Mouse (Mus musculus): ENCODE results near the gene Morf4l2.
A peak's percentile ranks its signal among the peaks of the same experiment; 100 is the strongest.
"Not testable (repeated sequence)": the region's sequence is repeated elsewhere in the genome, so short reads cannot be mapped to it uniquely, and the experiment has no call there.

The Morf4l2 gene

DNA sequence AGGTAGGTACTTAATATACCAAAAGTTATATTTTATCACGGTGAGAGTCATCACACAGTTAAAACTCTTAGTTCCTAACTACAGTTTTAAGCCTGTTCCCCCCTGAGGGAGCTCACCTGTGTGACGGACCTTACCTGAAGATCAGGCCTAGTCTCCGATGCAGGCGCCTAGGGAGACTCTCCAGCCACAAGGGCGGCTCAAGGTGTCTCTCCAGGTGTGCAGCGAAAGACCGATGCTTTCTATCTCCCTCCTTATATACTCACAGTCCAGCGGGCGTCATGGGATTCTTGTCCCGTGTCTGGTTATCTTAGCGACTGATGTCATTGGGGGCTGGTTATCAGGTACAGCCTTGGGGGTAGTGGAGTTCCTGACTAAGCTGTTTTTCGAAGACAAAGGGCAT, at the start of gene Morf4l2:
Gene Morf4l2 (minus strand): TSS at position 232 of the 400 bp plus-strand sequence.
- no peak for DNase-seq (ENCODE audit: low spot score in 2 of 2)

DNA sequence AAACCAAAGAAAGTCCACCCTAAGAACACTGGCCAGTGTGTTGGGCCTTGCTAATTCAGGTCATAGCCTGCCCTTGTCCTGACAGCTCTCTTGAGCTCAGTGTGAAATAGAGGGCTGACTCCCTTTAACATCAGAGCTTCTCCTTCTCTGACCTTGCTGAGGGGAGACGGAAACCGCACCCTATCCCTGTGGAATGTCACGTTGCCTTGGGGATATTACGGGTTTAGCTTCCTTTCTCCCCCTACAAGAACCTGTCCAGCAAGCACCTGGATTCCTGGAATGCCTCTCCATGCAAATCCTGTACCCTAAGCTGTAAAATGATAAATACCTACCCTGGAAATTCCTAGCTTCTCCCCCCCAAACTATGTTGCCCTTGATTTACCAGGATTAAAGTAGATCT, 46.0 kb upstream of the Morf4l2 start:
- no peak for DNase-seq (ENCODE audit: low spot score in 2 of 2)

DNA sequence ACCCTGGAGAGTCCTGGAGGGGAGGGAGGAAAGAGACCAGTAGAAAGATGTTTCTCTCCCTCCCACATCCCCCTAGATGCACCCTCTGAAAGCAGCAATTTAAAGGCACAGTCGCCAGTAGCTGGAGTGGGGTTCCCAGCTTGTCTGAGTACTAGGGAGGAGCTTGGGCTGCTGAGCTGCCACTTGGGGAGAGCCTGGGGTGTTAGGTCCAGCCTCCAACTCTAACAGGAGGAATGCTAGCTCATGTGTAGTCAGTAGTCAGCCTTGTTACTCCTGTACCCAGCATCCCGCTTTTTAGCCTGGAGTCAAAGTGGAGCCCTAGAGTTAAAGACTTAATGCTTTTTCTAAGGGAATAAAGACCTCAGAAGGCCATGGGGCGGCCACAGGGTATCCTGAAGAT, 36.6 kb upstream of the Morf4l2 start, which contains the start of gene Glra4:
Gene Glra4 (minus strand): TSS at position 101 of the 400 bp plus-strand sequence.
- no peak for DNase-seq (ENCODE audit: low spot score in 2 of 2)

DNA sequence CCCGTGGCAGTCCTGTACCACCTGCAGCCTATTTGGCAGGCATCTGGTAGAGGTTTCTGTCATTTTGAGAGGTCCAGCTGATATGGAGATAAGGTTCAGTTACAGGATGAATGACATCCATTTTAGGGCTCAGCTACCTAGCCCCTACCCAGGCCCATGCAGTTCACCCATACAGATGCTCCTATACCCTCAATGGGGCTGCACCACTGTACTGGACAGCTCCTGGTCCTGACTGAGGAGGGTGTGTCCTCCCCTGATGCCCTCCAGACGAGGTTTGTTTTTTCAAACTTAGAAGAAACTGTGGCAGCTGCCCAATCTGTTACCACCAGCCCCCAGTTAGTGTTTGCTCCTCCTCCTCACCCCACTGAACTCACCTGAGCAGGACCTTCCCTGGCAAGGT, 35.8 kb upstream of the Morf4l2 start:
- DNase-seq (ENCODE audit: low spot score in 2 of 2) = no peak

DNA sequence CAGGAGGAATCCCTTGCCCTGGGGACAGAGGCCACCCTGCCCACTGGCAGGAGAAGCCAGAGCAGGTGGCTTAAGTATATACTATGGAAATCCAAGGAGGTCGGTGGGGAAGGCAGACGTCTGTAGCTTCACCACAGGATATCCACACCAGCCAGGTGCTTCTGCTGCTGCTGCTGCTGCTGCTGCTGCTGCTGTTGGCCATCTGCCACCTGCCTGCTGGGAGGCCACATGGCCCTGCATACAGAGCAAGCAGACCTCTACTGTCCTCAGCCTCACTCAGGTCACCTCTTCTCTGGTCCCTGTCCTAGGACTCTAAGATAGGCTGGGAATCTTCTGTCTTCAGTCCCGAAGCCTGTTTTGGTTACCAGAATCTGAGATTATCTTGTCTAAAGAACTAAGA, 34.6 kb upstream of the Morf4l2 start:
- DNase-seq (ENCODE audit: low spot score in 2 of 2) = no peak

DNA sequence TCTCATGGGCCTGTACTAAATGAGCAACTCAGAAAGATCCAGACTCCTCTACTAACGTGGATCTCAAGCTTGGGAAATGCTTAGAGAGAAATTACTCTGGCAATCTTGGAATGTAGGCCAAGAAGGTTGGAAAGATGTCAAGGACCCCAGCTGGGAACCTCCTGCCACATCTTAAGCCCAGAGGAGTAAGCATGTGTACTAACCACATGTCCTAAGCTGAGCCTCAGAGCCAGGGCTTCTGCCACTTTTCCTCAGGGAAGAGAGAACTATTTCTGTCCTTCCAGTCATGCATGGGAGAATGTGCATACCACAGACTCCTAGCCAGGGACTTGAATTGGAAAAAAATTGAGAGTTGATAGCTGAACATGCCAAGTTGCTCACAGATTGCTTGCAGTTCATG, 29.5 kb upstream of the Morf4l2 start:
- no peak for DNase-seq (ENCODE audit: low spot score in 2 of 2)

DNA sequence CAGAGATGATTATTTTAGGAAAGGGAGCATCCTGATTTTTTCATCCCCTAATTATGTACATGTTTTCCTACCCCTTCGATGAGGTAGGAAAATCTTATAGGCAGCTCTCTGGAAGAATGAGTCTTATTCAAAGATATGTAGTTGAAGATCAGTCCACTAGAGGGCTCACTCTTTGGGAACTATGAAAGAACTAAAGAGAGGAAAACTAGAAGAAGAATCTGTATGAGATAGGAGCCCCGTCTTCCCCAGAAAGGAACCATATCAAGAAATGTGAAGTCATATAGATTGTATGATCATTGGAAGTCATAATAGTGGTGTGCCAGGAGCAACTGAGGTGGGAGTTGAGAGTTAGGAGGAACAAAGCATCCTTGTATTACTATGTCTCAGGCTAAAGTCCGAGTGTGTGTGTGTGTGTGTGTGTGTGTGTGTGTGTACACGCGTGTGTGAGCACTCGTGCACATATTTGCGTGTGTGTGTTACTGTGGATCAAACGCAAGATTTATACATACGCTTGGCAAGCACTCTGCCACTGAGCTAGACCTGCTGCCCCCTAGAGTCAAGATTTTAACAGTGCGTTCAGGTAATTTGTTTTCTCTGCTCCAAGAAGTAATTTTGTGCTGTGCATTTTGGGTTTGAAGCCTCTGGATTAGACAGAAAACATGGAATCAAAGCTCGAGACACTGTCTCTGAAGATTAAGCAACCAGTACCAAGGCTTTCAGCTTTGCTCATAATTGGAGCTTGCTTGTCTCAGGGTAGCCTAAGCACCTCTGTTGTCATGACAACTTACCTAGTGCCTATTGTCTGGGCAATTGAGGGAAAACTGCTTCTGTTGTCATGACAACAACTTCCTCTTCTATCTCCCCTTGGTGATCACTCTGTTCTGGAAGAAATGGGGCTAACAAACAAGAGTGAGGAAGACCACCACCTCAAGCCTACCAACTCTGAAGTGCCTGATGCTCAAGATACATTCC, 17.9 kb upstream of the Morf4l2 start:
- no peak for DNase-seq (ENCODE audit: low spot score in 2 of 2)

DNA sequence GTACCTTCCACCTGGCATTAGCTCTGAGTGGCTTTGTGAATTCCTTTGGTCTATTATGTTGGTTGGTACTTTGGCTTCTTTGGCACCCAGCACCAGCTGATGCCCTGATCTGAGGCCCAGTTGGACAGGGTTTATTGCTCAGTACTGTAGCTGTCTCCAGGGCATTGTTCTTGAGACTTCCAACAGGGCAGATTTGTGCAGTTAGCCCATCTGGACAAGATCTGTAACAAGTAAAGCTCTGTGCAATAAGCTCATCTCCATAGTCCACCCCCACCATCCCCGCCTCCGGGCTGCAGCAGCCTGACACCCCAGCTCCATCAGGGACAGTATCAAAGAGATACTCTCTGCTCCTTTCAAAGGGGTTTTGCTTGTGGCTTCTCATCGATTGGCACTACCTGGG, 12.0 kb upstream of the Morf4l2 start:
- DNase-seq (ENCODE audit: low spot score in 2 of 2) = no peak

DNA sequence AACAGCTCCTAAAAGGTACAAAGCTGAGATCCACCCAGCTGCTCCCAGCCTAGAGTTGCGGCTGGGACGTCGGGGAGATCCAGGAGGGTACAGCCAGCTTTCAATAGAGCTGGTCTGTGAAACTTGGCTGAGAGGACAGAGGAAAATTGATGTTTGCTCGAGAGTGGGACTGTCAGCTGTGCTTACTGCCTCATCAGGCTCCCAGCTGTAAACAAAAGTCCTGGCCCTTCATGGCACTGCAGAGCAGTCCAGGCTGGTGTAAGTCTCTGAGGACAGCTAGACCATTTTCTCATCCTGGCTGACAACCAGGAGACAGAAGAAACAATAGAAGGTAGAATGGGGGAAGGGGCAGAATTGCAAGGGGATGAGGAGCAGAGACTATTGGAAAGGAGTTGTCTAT, 5.8 kb upstream of the Morf4l2 start:
- no peak for DNase-seq (ENCODE audit: low spot score in 2 of 2)

DNA sequence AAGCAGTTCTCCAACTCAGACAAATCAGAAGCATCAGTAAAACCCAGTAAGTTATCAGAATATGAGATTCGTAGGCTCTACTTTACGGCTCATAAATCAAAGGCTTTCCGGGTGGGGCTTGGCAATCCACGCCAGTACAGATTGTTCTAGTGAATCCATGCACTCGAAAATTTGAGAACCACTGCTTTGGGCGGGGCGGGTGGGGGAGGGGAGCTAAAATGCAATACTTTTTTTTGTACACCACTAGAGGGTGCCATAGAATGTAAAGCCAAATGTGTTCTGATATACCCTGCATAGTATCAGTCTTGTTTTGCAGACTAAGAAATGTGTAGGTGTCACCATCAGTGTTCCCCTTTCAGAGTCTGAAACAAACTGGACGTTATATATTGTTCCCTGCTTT, 1.2 kb upstream of the Morf4l2 start:
- DNase-seq (ENCODE audit: low spot score in 2 of 2) = no peak

DNA sequence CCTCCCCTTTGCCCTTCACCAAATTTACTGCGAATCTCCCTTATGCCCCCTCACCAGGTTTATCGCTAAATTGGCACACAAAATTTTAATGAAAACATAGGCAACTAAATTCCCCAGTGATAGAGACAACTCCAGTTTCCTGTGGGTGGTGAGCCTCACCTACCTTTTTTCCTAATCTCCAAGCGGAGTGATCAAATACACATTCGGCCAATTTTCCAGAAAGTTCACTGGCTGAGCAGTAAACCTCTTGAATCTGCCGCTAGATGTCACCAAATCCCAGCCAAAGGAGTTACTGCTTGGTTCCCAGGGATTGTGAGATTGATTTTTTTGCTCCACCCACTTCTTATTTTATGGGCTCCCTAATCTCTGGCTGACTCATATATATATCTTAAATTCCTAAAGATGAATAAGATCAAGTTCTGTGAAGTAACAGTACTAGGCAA, 808 bp downstream of the Morf4l2 start:
- DNase-seq (ENCODE audit: low spot score in 2 of 2) = peak; percentile 13 to 53

DNA sequence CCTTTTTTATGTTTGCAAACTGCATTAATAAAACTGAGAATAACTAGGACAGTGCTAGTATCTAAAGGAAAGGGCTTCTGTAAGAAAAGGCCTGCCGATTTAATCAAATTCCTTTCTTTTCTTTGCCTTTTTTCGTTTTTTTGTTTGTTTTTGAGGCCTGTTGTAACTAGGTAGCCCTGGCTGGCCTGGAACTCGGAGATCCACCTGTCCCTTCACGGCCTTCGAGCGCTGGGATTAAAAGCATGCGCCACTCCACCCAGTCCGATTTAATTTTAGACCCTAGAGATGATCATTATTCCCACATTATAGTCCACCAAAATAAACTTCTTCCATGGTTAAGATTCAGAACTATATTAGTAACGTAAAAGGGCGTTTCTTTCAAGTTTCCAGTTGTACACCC, 1.2 kb downstream of the Morf4l2 start:
- peak in 1 of 2 experiments; percentile 13 for DNase-seq (ENCODE audit: low spot score in 2 of 2)

DNA sequence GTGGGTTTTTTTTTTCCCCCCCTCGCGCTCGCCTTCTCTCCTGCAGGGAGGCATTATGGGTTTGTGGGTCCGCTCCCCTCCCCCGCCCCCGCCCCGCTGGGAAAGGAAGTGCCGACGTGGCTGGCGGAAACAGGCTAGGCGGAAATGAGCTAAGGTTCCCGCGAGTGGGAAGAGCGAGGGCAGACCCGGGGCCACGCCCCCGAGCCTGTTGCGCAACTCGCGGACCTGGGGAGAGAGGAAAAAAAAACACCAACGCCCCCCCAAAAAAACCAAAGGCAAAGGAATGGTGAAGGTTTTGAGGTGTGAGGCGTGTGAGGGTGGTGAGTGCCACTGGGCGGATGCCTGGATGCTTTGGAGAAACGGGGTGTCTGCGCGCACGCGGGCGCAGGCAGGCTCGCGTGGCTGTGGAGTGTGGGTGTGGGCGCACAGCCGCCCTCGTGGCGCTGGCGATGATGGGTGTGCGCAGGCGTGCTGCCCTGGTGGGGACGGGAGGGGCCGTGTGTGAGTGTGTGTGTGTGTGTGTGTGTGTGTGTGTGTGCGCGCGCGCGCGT, 1.8 kb downstream of the Morf4l2 start:
- DNase-seq (ENCODE audit: low spot score in 2 of 2) = peak; percentile 69 to 80

DNA sequence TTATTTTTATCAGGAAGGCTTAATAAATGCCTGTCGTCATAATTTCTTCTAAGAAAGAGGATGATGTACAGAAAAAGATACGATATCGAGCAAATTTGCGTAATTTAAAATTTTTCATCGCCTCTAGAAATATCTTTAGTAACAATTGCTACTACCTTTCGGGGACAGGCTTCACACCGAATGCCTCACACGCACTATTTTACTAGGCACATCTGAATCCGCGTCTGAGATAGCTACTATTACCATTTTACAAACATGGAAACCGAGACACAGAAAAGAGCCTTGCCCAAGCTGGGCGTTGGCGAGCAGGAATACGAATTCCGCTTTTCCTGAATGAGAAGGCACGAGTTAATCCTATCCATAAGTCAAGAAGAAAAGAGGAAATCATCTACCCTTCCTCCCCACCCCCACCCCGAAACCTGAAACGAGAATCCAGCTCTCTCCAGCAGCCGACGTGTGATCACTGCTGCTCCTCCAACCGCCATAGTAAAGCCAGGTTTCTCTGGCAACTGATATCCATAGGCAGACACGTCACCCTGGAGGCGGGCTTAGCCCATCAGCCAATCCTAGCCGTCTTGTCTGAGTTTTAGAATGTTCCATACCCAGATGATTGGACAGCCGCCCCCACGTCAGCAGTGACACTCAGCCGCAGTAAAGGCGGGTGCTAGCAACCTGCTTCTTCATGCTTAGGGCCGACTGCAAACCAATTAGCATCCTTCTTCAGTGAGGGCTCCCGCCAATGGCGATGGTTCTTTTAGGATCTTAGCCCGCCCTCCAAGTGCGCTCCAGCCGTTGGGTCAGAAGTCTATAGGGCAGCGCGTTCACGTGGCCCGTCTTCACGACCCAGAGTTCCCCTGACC, 2.5 kb downstream of the Morf4l2 start:
- peak; percentile 70 to 93 for DNase-seq (ENCODE audit: low spot score in 2 of 2)

DNA sequence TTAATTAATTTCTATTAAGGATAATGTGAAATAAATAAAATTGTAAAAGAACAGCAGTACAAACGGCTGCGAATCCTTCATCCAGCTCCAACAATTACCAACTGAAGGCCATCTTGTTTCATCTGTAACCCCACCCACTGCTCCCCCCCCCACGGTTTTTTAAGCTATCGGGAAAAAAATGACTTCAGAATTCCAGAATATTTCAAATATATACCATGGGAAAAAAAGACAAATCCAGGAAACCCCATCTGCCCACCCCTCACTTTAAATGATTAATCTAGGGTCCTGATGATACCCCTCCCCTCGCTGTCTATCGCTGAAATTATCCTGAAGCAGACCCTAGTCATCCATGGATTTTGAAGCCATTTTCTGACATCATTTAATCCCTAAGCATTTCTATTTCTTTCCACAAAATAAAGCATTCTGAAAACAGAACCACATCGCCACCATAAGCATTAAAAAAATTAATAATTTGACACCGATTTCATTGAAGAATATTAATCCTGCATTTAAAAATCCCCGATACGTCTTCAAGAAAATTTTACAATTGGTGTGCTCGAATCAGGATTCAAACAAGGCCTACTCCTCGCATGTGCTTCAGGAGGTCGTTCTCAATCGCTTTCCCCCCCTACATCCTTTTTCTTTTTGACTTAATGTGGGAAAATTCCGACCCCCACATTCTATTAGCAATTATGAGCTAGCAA, 3.3 kb downstream of the Morf4l2 start:
- no peak for DNase-seq (ENCODE audit: low spot score in 2 of 2)

DNA sequence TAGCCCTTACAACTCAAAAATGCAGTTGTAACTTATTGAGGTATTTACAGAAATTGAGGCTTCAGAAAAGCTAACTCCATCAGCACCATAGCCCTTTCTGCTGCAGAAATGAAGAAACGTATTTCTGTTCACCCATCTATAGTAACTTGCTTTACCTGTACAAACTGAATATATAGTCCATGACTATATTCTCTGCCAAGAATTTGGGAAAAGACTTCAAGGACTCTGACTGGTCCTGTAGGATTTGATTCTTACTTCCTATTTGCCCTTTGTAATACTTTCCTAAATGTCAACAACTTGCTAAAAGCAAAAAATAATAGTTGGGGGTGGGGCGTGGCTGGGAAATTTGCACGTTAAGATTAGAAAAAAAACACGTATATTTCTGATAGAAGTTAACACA, 11.5 kb downstream of the Morf4l2 start:
- no peak for DNase-seq (ENCODE audit: low spot score in 2 of 2)

DNA sequence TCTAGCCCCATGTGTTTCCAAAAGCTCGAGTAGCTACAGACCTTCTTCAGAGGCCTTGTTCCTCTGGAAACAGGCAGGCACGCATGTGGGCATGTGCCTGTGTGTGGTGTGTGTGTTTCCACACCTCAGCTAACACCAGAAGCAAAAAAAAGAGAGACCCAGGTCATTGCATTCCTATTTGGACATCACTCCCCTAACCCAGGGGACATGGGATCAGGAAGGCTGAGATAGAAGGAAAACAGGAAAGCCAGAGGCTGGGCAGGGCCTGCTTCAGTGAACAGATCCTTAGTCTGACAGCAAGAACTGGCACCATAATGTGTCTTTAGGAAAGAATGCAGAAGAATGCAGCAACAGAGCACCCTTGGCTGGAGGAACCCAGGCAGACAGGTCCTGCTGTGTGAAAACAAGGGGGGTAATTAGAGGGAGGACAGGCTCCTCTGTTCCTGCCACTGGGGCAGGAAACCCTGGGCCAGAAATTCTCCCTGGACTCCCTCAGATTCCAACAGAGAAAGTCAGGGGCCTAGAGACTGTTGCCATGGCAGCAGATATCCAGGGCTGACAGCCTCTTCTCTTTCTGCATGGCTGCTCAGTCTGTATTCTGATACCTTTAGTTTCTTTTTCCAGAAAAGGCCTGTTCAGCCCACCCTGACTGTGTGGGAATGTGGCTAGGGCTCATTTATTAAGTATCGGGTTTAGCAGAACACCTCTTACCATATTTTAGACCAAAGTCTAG, 28.6 kb downstream of the Morf4l2 start:
- not testable (repeated sequence) for DNase-seq (ENCODE audit: low spot score in 2 of 2)

DNA sequence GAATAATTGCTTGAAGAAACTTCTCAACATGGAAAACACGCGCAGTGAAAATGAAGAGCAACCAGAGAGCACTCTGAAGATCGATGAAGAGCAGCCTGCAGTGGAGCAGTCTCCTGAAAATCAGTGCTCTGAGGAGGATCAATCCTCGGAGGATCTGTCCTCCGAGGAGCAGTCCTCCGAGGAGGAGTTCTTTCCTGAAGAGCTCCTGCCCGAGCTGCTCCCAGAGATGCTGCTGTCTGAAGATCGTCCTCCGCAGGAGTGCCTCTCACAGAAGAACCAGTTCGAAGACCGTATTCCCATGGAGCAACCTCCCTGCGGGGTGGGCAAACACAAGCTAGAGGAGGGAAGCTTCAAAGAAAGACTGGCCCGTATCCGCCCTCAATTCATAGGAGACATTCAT, 34.7 kb downstream of the Morf4l2 start:
- DNase-seq (ENCODE audit: low spot score in 2 of 2) = no peak

DNA sequence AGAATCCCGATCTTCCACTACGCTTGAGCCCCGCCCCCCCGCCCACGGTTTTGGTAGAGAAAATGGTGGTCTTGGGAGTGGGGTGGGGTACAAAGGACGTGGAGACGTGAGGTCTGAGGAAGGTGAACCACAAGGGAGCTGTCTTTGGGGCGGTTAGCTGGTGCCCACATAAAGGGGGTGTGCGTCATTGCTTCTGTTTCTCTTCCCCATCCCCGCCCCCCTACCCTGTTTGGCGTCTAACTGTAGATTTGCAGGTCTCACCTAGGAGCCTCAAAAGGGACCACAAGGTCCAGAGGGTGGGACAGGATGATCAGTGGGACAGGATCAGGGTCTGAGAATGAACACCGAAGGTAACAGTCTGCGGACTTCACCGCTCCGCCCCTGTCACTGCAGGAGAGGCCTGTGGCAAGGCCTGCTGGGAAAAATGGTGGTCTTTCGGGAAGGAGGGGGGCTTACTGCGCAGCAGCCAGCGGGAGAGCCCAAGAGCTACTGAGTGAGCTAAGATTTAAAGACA, 35.3 kb downstream of the Morf4l2 start:
- peak in 1 of 2 experiments; percentile 16 for DNase-seq (ENCODE audit: low spot score in 2 of 2)

DNA sequence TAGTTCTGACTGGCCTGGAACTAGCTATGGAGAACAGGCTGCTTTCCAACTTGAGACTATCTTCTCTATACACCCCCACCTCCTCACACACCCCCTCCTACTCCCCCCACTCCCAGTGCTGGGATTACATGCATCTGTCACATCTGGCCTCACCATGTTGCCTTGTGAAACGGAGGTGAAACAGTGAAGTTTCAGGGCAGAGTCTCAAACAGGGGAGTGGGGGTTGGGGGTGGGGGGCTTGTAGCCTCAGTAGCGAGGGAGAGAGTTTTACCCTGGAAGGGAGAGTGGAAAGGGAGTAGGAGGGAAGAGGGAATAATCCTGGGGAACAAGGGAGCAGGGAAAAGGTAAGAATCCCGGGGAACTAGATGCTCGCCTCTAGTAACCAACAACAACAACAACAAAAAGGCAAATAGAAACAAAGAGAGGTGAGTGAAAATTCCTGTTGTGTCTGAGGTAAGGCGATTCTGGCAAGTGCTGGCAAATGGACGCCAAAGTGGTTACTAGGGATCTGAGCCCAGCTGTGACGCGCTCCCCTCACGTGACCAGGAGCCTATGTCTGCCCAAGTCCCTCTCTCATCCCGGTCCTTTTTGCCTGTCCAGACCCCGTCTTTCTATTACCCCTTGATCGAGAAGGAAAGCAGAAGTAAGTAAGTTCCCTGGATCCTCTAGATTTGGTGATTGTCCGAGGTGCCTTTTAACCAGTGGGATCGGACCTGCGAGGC, 35.9 kb downstream of the Morf4l2 start, which contains the start of gene Tceal1:
Gene Tceal1 (plus strand): TSS at position 537 of the 722 bp plus-strand sequence.
- peak in 1 of 2 experiments; percentile 15 for DNase-seq (ENCODE audit: low spot score in 2 of 2)

All from spleen, postnatal 10 days (tissue).